Mouse (Mus musculus) kidney, adult 2 months (tissue): ENCODE measurements at regions not wholly inside any gene's neighbourhood (a gene's known extent, or its start where the extent isn't known, plus 50 kb on each side); places are given as distances from the start of the nearest gene placed in this dataset.

ENCODE experiments used
- CTCF ChIP-seq: fragments of 200-500 bp; conservative IDR thresholded peaks from 2 replicates; pipeline ENCODE4 v1.5.1; 2011; ENCODE audit warnings: low read depth, mild to moderate bottlenecking, control low read depth, low read length, moderate library complexity, mixed read lengths; ENCODE audit not compliant: insufficient read depth, insufficient read length
- POLR2A ChIP-seq: fragments of 200-500 bp; IDR thresholded peaks from one replicate; pipeline ENCODE4 v1.6.1; 2011; ENCODE audit warnings: low read depth, low read length, control low read depth

GRCm38 (mm10) chr6:100496135-100496534 lies 174.8 kb downstream of the Shq1 start:
- TF ChIP-seq CTCF (no peak), POLR2A (no peak)
